Mouse (Mus musculus): ENCODE data around the gene Gabarap.
"Not testable (repeated sequence)": the region's sequence is repeated elsewhere in the genome, so short reads cannot be mapped to it uniquely, and the experiment has no call there.

DNA sequence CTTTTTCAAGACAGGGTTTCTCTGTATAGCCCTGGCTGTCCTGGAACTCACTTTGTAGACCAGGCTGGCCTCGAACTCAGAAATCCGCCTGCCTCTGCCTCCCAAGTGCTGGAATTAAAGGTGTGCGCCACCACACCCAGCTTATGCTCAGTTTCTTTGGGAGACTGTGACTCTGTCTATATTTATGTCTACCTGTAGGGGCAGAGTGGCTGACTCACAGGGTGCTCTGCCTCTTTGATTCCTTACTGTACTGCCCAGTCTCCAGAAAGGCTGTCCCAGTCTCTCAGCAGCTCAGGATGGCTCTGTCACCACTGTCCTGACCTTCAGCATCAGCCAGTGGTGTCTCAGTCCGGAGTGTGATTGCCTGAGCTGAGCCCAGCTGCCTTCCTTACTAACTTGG lies 35.3 kb upstream of the Gabarap start:
- not testable (repeated sequence) for TF ChIP-seq CTCF (IDR thresholded peaks at IDR 0.05; ENCODE audit: control insufficient read depth, insufficient read depth, insufficient replicate concordance, low read depth, low read length); POLR2A (IDR thresholded peaks at IDR 0.05; ENCODE audit: control insufficient read depth, low read depth, low read length)
